Mouse (Mus musculus): ENCODE data around the gene Smarcc2.
"Not testable (repeated sequence)": the region's sequence is repeated elsewhere in the genome, so short reads cannot be mapped to it uniquely, and the experiment has no call there.

Smarcc2 gene

GRCm38 (mm10) chr10:128492051-128492450 lies 33.0 kb downstream of the Smarcc2 start:
- CTCF ChIA-PET, result not testable (repeated sequence)

- CTCF ChIA-PET, result no interaction called here
Measured at GRCm38 (mm10) chr10:128492633-128493311, 33.7 kb downstream of the Smarcc2 start.

GRCm38 (mm10) chr10:128493319-128493694 lies 34.3 kb downstream of the Smarcc2 start:
- CTCF ChIA-PET, result interaction anchor here (0.9 kb wide), 1 partner anchor 11 kb away, joined by 4 read pairs; no protein-coding TSS in a partner anchor

- CTCF ChIA-PET, result interaction anchor here (0.9 kb wide), 1 partner anchor 10 kb away, joined by 4 read pairs; no protein-coding TSS in a partner anchor
Measured at GRCm38 (mm10) chr10:128493695-128494666, 34.9 kb downstream of the Smarcc2 start, which contains the start of gene Myl6. TSS of gene Myl6 (minus strand) at chr10:128494145.

- CTCF ChIA-PET, result no interaction called here
Measured at GRCm38 (mm10) chr10:128494667-128495245, 35.7 kb downstream of the Smarcc2 start.

- CTCF ChIA-PET, result interaction anchor here (0.6 kb wide), 1 partner anchor 340 kb away, joined by 3 read pairs; no protein-coding TSS in a partner anchor
Measured at GRCm38 (mm10) chr10:128495270-128495669, 36.2 kb downstream of the Smarcc2 start.

- CTCF ChIA-PET, result interaction anchor here (0.6 kb wide), 1 partner anchor 341 kb away, joined by 3 read pairs; no protein-coding TSS in a partner anchor
Measured at GRCm38 (mm10) chr10:128495903-128496302, 36.9 kb downstream of the Smarcc2 start.

- CTCF ChIA-PET, result no interaction called here
Measured at GRCm38 (mm10) chr10:128496509-128497077, 37.5 kb downstream of the Smarcc2 start.

- CTCF ChIA-PET, result interaction anchor here (0.6 to 0.7 kb wide), 2 partner anchors 172 to 393 kb away, joined by 4 to 8 read pairs; no protein-coding TSS in a partner anchor
Measured at GRCm38 (mm10) chr10:128497134-128497737, 38.2 kb downstream of the Smarcc2 start.

GRCm38 (mm10) chr10:128498590-128498989 lies 39.5 kb downstream of the Smarcc2 start, which contains the start of gene Myl6b:
TSS of gene Myl6b (minus strand) at chr10:128498685.
- CTCF ChIA-PET, result interaction anchor here (0.6 to 0.7 kb wide), 5 partner anchors 8 to 154 kb away, joined by 3 to 9 read pairs (median 3); partner anchors contain the start of gene Esyt1

GRCm38 (mm10) chr10:128499116-128499671 lies 40.1 kb downstream of the Smarcc2 start:
- CTCF ChIA-PET, result interaction anchor here (0.6 to 0.7 kb wide), 2 partner anchors 46 to 93 kb away, joined by 8 to 9 read pairs; no protein-coding TSS in a partner anchor

- CTCF ChIA-PET, result no interaction called here
Measured at GRCm38 (mm10) chr10:128502341-128502740, 43.3 kb downstream of the Smarcc2 start.

- CTCF ChIA-PET, result interaction anchor here (1.1 kb wide), 1 partner anchor 10 kb away, joined by 4 read pairs; the partner anchor contains the start of gene Myl6
Measured at GRCm38 (mm10) chr10:128503532-128503931, 44.5 kb downstream of the Smarcc2 start.

GRCm38 (mm10) chr10:128504012-128504411 lies 45.0 kb downstream of the Smarcc2 start:
- CTCF ChIA-PET, result interaction anchor here (1.1 kb wide), 1 partner anchor 10 kb away, joined by 4 read pairs; the partner anchor contains the start of gene Myl6

- CTCF ChIA-PET, result interaction anchor here (0.7 to 1.1 kb wide), 3 partner anchors 11 to 388 kb away, joined by 3 to 4 read pairs (median 4); partner anchors contain the start of gene Myl6
Measured at GRCm38 (mm10) chr10:128504641-128505370, 45.8 kb downstream of the Smarcc2 start.

GRCm38 (mm10) chr10:128505371-128505667 lies 46.3 kb downstream of the Smarcc2 start:
- CTCF ChIA-PET, result interaction anchor here (0.7 kb wide), 2 partner anchors 215 to 388 kb away, joined by 3 to 4 read pairs; no protein-coding TSS in a partner anchor

- CTCF ChIA-PET, result no interaction called here
Measured at GRCm38 (mm10) chr10:128505974-128506373, 46.9 kb downstream of the Smarcc2 start.

GRCm38 (mm10) chr10:128508260-128508659 lies 49.2 kb downstream of the Smarcc2 start:
- CTCF ChIA-PET, result interaction anchor here (0.6 to 0.7 kb wide), 2 partner anchors 22 to 1543 kb away, joined by 3 to 4 read pairs; no protein-coding TSS in a partner anchor

- CTCF ChIA-PET, result interaction anchor here (0.5 kb wide), 1 partner anchor 9 kb away, joined by 7 read pairs; no protein-coding TSS in a partner anchor
Measured at GRCm38 (mm10) chr10:128509203-128509602, 50.2 kb downstream of the Smarcc2 start.

Measured in spleen, embryonic (tissue).